Mouse (Mus musculus): ENCODE results near the gene Plekha1.

- TF ChIP-seq CTCF (conservative IDR thresholded peaks at IDR 0.05; ENCODE audit: low read length) (no peak), POU5F1 (IDR thresholded peaks at IDR 0.05; ENCODE audit: borderline replicate concordance, low read length) (no peak)
These were observed at the start of gene Plekha1 for GRCm38 (mm10) chr7:130865613-130866591.
